Mouse (Mus musculus): ENCODE measurements around the gene Mgat4b.

Gene Mgat4b

DNA sequence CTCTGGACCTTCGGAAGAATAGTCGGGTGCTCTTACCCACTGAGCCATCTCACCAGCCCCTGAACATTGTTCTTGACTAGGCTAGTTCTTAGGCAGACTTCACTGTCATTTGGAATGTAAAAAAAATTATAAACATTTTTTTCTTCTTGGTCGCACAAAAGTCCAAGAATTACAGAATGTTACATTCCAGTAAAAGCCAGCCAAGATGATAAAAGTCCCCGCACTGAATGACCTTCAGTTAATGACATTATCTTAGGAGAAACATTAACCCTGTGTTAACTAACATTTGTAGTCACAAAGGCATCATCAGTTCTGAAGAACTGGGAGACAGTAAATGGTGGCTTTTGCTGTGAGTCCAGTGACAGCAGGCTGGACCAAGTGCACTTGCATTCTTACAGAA lies 20.3 kb upstream of the Mgat4b start:
- Histone ChIP-seq H3K36me3 (ENCODE audit: control insufficient read depth, insufficient read depth, low read length, poor library complexity, severe bottlenecking) (no peaks in the 10 kb centered on the region), H3K27me3 (ENCODE audit: control insufficient read depth, insufficient read depth, low read length, poor library complexity, severe bottlenecking) (no peaks in the 10 kb centered on the region)
- DNase-seq (ENCODE audit: low read depth, low spot score), result no peak

DNA sequence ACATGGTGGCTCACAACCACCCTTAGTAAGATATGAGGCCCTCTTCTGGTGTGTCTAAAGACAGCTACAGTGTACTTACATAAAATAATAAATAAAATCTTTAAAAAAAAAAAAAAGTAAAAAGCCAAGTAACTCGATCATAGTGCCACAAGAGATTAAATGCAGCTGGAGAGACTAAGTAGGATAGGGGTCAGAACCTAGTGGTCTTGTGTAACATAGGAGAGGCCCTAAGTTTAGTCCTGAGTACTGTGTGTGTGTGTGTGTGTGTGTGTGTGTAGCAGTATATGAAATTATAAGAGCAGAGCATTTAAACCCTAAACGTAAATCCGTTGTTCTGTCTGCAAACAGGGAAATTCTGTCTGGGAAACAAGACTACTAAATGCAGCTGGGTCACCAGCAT lies 18.4 kb upstream of the Mgat4b start:
- Histone ChIP-seq H3K27me3 (ENCODE audit: control insufficient read depth, insufficient read depth, low read length, poor library complexity, severe bottlenecking) (no peaks in the 10 kb centered on the region), H3K36me3 (ENCODE audit: control insufficient read depth, insufficient read depth, low read length, poor library complexity, severe bottlenecking) (no peaks in the 10 kb centered on the region)
- DNase-seq (ENCODE audit: low read depth, low spot score), result no peak

DNA sequence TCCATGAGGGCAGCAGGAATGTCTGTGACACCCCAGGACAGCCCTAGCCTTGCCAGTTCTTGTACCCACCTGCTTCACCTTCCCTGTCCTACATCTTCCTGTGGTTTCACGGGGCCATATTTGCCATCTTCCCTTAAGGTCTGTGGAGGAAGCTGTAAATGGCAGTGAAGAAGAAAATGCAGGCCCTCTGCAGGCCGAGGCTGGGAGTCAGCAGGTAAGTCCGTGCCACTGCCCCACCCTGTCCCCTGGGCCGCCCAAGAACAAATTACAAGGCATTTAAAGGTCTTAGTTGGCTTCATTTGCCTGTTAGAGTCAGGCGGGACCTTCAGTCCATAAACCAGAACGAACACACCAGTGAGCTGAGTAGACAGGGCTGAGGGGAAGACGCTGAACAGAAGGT lies 16.6 kb upstream of the Mgat4b start:
- Histone ChIP-seq H3K36me3 (ENCODE audit: control insufficient read depth, insufficient read depth, low read length, poor library complexity, severe bottlenecking) (peaks cover 2% of the 10 kb centered on the region; the same call in 1 of the 2 replicates), H3K27me3 (ENCODE audit: control insufficient read depth, insufficient read depth, low read length, poor library complexity, severe bottlenecking) (no peaks in the 10 kb centered on the region)
- no peak for DNase-seq (ENCODE audit: low read depth, low spot score)

DNA sequence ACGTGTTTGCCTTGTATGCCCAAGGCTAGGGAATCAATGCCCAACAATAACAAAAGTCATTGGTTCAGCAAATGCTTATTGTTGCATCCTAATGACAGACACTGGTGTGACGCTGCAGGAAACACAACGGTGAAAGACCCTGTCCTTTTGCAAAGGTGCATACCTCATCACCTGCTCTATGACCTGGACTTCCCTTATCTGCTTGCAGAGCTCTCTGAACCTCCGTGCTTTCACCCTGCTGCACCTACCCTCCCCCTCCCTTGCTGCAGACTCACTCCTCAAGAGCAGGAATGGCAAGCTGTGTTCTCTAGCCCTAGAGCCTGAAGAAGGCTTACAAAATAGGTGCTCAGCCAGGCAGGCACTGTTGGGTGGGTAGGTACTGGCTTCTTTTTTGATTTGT lies 15.9 kb upstream of the Mgat4b start:
- no peaks in the 10 kb centered on the region for H3K27me3 ChIP-seq (ENCODE audit: control insufficient read depth, insufficient read depth, low read length, poor library complexity, severe bottlenecking)
- no peak for DNase-seq (ENCODE audit: low read depth, low spot score)

DNA sequence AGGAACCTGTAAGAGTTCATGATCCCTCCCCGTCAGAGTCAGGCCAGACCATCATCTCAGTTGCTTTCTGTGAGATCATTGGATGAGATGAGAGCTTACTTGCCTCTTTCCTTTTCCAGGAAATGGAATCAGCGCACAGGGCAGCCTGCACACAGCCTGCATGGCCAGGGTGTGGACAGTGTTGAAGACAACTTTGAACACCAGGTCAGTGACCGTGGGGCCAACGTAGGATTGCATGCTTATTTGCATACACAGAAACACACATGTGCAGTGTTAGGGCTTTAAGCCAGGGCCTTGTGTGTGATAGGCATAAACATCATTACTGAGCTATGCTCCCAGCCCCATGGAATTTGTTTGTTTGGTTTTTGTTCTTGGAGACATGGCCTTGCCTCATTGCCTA lies 13.2 kb upstream of the Mgat4b start:
- Histone ChIP-seq H3K27me3 (ENCODE audit: control insufficient read depth, insufficient read depth, low read length, poor library complexity, severe bottlenecking) (no peaks in the 10 kb centered on the region), H3K36me3 (ENCODE audit: control insufficient read depth, insufficient read depth, low read length, poor library complexity, severe bottlenecking) (peaks cover 24% of the 10 kb centered on the region)
- no peak for DNase-seq (ENCODE audit: low read depth, low spot score)

More for the DNA sequence above, 15.9 kb upstream of the Mgat4b start:
- peaks cover 9% of the 10 kb centered on the region for H3K36me3 ChIP-seq (ENCODE audit: control insufficient read depth, insufficient read depth, low read length, poor library complexity, severe bottlenecking)

DNA sequence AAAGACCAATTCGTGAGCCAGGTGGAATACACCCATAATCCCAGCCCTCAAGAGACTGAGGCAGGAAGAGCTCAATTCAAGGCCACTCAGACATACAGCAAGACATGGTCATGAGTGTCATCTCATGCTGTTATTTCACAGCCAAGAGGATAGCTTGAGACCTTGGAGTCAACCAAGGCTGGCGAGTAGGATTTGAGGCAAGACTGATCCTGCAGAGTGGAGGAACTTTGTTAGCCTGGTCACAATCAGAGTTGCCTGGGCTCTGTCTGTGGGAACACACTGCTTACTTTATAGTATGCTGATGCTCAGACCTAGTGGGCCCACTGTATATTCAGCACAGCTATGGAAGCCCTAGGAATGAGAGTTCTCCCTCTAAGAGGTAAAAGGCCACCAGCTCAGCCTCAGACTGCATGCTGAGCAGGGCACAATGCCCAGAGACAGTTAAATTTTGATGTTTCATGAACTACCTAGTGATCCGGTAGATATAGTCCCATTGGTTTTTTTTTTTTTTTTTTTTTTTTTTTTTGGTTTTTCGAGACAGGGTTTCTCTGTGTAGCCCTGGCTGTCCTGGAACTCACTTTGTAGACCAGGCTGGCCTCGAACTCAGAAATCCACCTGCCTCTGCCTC lies 12.4 kb upstream of the Mgat4b start:
- peaks cover 24% of the 10 kb centered on the region for H3K36me3 ChIP-seq (ENCODE audit: control insufficient read depth, insufficient read depth, low read length, poor library complexity, severe bottlenecking)
- no peak for DNase-seq (ENCODE audit: low read depth, low spot score)
- H3K27me3 ChIP-seq (ENCODE audit: control insufficient read depth, insufficient read depth, low read length, poor library complexity, severe bottlenecking), result no peaks in the 10 kb centered on the region

DNA sequence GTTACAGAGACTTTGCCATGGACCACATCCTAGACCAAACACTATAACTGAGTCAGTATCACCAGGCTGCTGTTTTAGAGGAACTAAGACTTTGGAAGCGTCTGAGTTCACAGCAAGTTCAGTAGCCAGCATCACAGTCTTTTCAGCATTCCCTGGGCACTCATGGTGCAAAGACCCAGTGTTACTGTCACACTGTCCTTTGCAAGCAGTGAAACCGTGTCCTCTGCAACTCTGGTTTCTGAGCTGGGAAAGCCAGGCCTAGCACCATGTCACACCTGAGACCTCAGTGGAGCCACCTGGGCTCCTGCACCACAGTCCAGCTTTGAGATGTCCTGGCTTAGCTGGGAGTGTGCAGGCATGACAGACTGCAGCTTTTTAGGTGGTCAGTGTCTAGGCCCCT lies 11.8 kb upstream of the Mgat4b start:
- Histone ChIP-seq H3K36me3 (ENCODE audit: control insufficient read depth, insufficient read depth, low read length, poor library complexity, severe bottlenecking) (peaks cover 24% of the 10 kb centered on the region), H3K27me3 (ENCODE audit: control insufficient read depth, insufficient read depth, low read length, poor library complexity, severe bottlenecking) (no peaks in the 10 kb centered on the region)
- DNase-seq (ENCODE audit: low read depth, low spot score), result no peak

DNA sequence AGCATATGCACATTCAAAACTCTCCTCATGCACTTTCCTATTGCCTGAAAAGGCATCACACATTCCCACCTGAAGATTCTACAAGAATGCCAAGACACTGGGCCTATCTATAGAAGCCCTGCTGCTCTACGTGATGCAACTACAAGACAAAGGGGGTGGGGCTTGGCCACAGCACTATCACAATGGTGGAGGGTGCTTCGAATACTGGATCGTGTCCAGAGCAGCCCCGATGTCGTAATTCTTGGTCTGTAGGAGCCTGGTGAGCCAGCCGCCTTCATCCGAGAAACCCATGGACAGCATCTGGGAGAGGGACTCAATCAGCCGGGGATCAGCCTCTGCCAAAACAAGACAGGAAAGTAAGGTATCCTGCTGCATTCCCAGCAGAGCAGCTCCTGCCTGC lies 10.1 kb upstream of the Mgat4b start:
- DNase-seq (ENCODE audit: low read depth, low spot score), result no peak
- H3K36me3 ChIP-seq (ENCODE audit: control insufficient read depth, insufficient read depth, low read length, poor library complexity, severe bottlenecking), result peaks cover 30% of the 10 kb centered on the region
- no peaks in the 10 kb centered on the region for H3K27me3 ChIP-seq (ENCODE audit: control insufficient read depth, insufficient read depth, low read length, poor library complexity, severe bottlenecking)

DNA sequence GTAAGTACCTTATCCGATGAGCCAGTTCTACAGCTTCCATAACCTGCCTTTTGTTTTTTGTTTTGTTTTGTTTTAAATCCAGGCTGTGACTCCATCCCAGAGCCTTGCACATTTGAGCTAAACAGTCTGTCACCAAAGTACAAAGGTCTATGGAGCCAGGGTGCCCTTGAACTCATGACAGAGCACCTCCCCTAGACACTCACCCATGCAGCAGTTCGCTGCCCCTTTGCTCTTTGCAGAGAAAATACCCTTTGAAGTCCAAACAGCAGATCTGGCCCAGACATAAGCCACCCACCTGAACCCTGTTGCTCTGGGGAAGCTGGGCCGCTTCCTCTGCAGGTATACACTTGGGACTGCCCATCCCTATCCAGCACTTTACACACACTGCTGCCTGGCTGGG lies 9.1 kb upstream of the Mgat4b start:
- H3K27me3 ChIP-seq (ENCODE audit: control insufficient read depth, insufficient read depth, low read length, poor library complexity, severe bottlenecking), result no peaks in the 10 kb centered on the region
- no peak for DNase-seq (ENCODE audit: low read depth, low spot score)
- H3K36me3 ChIP-seq (ENCODE audit: control insufficient read depth, insufficient read depth, low read length, poor library complexity, severe bottlenecking), result peaks cover 35% of the 10 kb centered on the region

DNA sequence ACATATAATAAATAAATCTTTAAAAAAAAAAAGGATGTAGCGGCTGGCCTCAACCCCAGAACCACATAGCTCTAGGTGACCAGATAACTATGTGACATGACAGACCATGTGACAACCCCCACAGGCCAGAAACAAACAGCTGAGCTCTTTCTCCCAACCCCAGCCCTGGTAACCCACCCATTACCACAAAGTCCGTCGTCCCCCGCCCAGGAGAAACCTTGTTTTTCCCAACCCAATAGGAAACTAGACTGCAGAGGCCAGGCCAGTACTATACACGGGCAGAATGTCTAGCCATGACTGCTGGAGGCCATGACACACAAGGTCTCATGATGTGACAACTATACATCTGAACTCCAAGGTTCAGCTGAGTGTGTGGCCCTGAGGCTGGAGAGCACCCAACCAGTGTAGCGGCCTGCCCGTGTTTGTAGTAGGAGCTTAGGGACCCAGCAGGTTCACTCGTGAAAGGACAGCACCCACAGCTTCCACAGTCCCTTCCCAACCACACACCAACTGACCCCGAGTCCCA lies 7.3 kb upstream of the Mgat4b start:
- no peak for DNase-seq (ENCODE audit: low read depth, low spot score)
- Histone ChIP-seq H3K27me3 (ENCODE audit: control insufficient read depth, insufficient read depth, low read length, poor library complexity, severe bottlenecking) (no peaks in the 10 kb centered on the region), H3K36me3 (ENCODE audit: control insufficient read depth, insufficient read depth, low read length, poor library complexity, severe bottlenecking) (peaks cover 35% of the 10 kb centered on the region)

DNA sequence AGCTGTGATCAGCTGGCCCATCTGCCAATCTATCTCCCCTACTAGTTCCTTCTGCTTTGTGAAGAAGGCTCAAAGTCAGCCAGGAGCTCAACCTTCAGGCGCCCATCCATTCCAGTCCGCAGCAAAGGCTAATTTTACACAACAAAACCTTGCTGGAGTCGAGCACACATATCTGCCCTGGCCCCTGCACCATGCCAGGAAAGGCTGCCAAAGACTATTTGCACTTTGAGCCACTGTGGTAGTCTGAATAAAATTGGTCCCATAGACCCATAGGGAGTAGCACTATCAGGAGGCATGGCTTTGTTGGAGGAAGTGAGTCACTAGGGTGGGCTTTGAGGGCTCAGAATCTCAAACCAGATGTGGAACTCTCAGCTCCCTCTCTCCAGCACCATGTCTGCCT lies 5.3 kb upstream of the Mgat4b start:
- DNase-seq (ENCODE audit: low read depth, low spot score), result no peak
- H3K27me3 ChIP-seq (ENCODE audit: control insufficient read depth, insufficient read depth, low read length, poor library complexity, severe bottlenecking), result no peaks in the 10 kb centered on the region
- H3K36me3 ChIP-seq (ENCODE audit: control insufficient read depth, insufficient read depth, low read length, poor library complexity, severe bottlenecking), result peaks cover 25% of the 10 kb centered on the region

DNA sequence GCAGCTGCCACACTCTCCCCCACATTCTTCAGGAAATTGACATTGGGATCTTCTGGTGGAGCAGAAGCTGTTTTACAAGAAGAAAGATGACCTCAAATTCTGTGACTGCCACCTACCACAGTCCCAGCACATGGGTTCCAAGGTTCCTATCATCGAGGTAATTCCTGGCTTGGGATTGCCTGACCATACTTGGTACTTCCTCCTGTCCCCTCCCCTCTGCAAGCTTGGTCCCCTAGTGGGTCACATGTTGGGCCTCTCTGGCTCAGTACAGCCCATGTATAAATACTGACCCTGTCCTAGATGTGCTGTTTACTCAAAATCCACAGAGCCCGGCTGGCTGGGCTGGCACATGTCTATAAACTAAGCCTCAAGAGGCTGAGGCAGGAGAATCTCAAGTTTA lies 4.7 kb upstream of the Mgat4b start:
- peaks cover 21% of the 10 kb centered on the region for H3K36me3 ChIP-seq (ENCODE audit: control insufficient read depth, insufficient read depth, low read length, poor library complexity, severe bottlenecking)
- no peaks in the 10 kb centered on the region for H3K27me3 ChIP-seq (ENCODE audit: control insufficient read depth, insufficient read depth, low read length, poor library complexity, severe bottlenecking)
- DNase-seq (ENCODE audit: low read depth, low spot score), result no peak

DNA sequence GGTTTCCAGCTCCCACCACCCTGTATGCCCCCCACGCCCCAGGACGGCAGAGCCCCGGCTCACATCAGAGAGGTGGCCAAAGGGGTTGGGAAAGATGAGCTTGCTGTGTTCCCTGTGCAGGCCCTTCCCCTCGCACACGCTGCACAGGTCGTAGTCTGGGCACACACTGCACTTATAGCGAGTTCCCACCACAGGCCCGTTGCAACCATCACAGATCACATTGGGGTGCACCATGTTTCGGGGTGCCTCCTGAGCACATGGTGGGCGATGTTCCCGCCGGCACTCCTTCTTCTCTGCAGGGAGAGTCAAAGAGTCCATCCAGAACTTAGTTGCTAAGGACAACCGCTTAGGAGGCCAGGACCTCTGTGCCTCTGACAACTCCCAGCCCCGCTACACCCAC lies 3.3 kb upstream of the Mgat4b start:
- Histone ChIP-seq H3K27me3 (ENCODE audit: control insufficient read depth, insufficient read depth, low read length, poor library complexity, severe bottlenecking) (no peaks in the 10 kb centered on the region), H3K36me3 (ENCODE audit: control insufficient read depth, insufficient read depth, low read length, poor library complexity, severe bottlenecking) (peaks cover 13% of the 10 kb centered on the region)
- DNase-seq (ENCODE audit: low read depth, low spot score), result no peak

DNA sequence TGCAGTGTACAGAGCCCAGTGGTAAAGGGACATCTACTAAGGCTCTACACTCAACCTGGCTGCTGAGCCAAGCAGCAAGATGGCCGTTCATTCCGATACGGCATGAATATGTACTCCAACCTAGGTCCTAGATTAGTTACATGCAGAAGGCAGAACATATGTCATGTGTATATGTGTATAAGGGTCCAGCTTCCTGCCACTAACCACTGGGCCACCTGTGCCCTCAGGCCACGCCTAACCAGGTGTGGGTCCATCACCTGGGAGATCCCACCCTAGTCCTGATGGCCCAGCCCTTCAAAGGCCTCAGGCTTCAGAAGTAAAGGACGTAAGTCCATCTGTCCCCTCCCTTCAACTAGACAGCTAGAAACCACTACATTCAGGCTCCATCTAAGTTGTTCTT lies 2.7 kb upstream of the Mgat4b start:
- no peak for DNase-seq (ENCODE audit: low read depth, low spot score)
- H3K36me3 ChIP-seq (ENCODE audit: control insufficient read depth, insufficient read depth, low read length, poor library complexity, severe bottlenecking), result peaks cover 11% of the 10 kb centered on the region
- H3K27me3 ChIP-seq (ENCODE audit: control insufficient read depth, insufficient read depth, low read length, poor library complexity, severe bottlenecking), result no peaks in the 10 kb centered on the region

DNA sequence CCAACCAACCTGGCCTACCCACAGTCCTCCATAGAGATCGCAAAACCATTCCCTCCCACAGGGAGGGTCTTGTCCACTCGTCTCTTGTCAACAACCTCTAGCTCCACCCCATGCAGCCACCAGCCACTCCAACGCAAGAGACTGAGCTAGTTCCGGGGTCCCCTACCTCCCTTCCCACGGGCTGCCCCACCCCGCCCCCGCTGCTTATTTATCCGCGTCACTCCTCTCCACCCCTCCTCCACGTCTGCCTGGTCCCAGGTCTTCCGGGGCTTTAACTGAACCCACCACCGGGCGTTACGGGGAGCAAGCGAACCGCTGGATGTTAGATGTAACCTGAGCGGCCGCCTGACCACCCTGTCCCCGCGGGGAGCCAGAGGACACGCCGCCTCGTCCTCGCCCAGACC lies 587 bp upstream of the Mgat4b start:
- H3K27me3 ChIP-seq (ENCODE audit: control insufficient read depth, insufficient read depth, low read length, poor library complexity, severe bottlenecking), result no peaks in the 10 kb centered on the region
- DNase-seq (ENCODE audit: low read depth, low spot score), result peak; percentile 92
- peaks cover 10% of the 10 kb centered on the region for H3K36me3 ChIP-seq (ENCODE audit: control insufficient read depth, insufficient read depth, low read length, poor library complexity, severe bottlenecking)

Data from splenic B cell, adult 2 months (primary cell).